Mouse (Mus musculus) myocyte (in vitro differentiated cells): ENCODE data around the gene Mthfsl. TPM values are rescaled to one million over a fixed set of nuclear protein-coding genes. Genes with fewer than 3 reads are reported as not detected.
"Not testable (repeated sequence)": the region's sequence is repeated elsewhere in the genome, so short reads cannot be mapped to it uniquely, and the experiment has no call there.

Experiments used
- H3K27me3 ChIP-seq: one replicate; pipeline ENCODE4 v1.6.1; 2011; ENCODE audit not compliant: control insufficient read depth, insufficient read depth, insufficient read length
- H3K36me3 ChIP-seq: one replicate; pipeline ENCODE4 v1.6.1; 2011; ENCODE audit not compliant: control insufficient read depth, insufficient read depth
- H3K4me2 ChIP-seq: one replicate; pipeline ENCODE4 v1.6.1; 2011; ENCODE audit warnings: low read depth, control low read depth
- H3K4me3 ChIP-seq: one replicate; pipeline ENCODE4 v1.5.1; 2011; ENCODE audit warnings: mild to moderate bottlenecking, control low read depth, moderate library complexity
- H3K79me2 ChIP-seq: one replicate; pipeline ENCODE4 v1.6.1; 2011; ENCODE audit not compliant: control insufficient read depth, insufficient read depth
- H3ac ChIP-seq: one replicate; pipeline ENCODE4 v1.6.1; 2011; ENCODE audit not compliant: control insufficient read depth, insufficient read length
- polyA plus RNA-seq: library from polyadenylated mRNA; unstranded; fragments of >200 nt; fragmentation: generic; extraction: Trizol; gene quantifications from one replicate; pipeline ENCODE4 v1.2.1, GENCODE M21; 2012; ENCODE audit warnings: missing spikeins

Gene Mthfsl
- polyA plus RNA-seq, 1 experiment: 11.5 TPM

GRCm38 (mm10) chr9:88686719-88687118 lies 33.4 kb downstream of the Mthfsl start:
- not testable (repeated sequence) for H3K4me3 ChIP-seq, H3K36me3 ChIP-seq, H3ac ChIP-seq, H3K79me2 ChIP-seq, H3K4me2 ChIP-seq, H3K27me3 ChIP-seq

DNA sequence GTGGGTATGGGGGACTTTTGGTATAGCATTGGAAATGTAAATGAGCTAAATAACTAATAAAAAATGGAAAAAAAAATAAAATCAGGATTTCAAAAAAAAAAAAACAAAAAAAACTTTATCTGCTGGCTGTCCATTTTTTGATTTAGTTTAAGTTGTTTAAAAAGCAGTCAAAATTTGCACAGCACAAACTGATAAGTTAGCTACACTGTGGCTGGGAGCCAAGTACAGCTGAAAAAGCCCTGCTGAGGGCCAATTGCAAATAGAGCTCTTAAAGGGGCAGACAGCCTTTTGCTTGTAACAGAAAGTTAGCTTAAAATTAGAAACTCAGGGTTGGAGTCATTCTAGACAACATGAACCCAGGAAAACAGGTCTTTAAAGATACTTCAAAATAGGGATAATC lies 61.8 kb downstream of the Mthfsl start:
- not testable (repeated sequence) for H3K79me2 ChIP-seq, H3ac ChIP-seq, H3K4me2 ChIP-seq, H3K36me3 ChIP-seq, H3K4me3 ChIP-seq, H3K27me3 ChIP-seq

DNA sequence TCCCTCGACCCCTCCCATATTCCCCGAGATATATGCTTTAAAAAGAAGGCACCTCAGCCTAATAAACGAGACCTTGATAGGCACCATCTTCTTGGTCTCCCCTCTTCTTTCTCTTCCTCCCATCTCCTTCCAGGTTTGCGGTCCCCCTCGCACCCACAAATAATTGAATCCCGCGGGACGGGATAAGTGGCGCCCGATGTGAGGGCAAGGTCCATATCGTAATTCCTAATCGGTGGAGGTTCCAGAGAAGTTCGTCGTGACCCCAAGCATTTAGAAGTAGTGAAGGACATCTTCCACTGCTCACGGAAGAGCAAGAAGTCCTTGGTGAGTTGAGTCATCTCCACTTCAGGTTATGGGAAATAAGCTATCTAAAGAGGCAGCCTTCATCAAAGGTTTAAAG lies 69.4 kb downstream of the Mthfsl start:
- not testable (repeated sequence) for H3K36me3 ChIP-seq, H3K4me2 ChIP-seq, H3K4me3 ChIP-seq, H3ac ChIP-seq, H3K27me3 ChIP-seq, H3K79me2 ChIP-seq

Other genes with a start within 250 kb of the Mthfsl start
- gene Syncrip, start 237.7 kb downstream of the Mthfsl start, polyA plus RNA-seq: 41.8 TPM
- gene Zfp949, start 172.3 kb downstream of the Mthfsl start, polyA plus RNA-seq: 3.7 TPM
- not detected for gene Trim43a, start 139.4 kb downstream of the Mthfsl start, polyA plus RNA-seq
- gene Bcl2a1d, start 11.6 kb upstream of the Mthfsl start, polyA plus RNA-seq: not detected
- 0.06 TPM for gene Trim43c, start 118.9 kb upstream of the Mthfsl start, polyA plus RNA-seq
- gene Bcl2a1a, start 236.6 kb upstream of the Mthfsl start, polyA plus RNA-seq: not detected